Mouse (Mus musculus) layer of hippocampus, adult 18-20 months (tissue): ENCODE measurements around the gene Cdk14. TPM values are rescaled to one million over a fixed set of nuclear protein-coding genes. Genes with fewer than 3 reads are reported as not detected.
"Not testable (repeated sequence)": the region's sequence is repeated elsewhere in the genome, so short reads cannot be mapped to it uniquely, and the experiment has no call there.

Experiments used
- DNase-seq, 2 experiments: peaks; one replicate each; pipeline ENCODE4 v3.0.0; 2022; ENCODE audit warnings: low spot score in 2 of 2
- total RNA-seq, 2 experiments: library from RNA; stranded (reverse); gene quantifications; 2 replicates each; pipeline ENCODE4 v1.2.3; 2021

Cdk14 gene
- total RNA-seq, 2 experiments from 2014 or later, result 236 to 238 TPM

GRCm38 (mm10) chr5:4924866-4925265, 495.2 kb downstream of the Cdk14 start:
- no peak for DNase-seq

GRCm38 (mm10) chr5:4918376-4918775, 501.7 kb downstream of the Cdk14 start:
- peak in 1 of 2 experiments; percentile 66 for DNase-seq

GRCm38 (mm10) chr5:4917743-4918142, 502.4 kb downstream of the Cdk14 start:
- DNase-seq, result peak in 1 of 2 experiments; percentile 59

- DNase-seq, result peak in 1 of 2 experiments; percentile 14
These were observed 502.8 kb downstream of the Cdk14 start for GRCm38 (mm10) chr5:4917274-4917673.

GRCm38 (mm10) chr5:4916390-4917273, 503.5 kb downstream of the Cdk14 start:
- DNase-seq, result peak in 1 of 2 experiments; percentile 65

GRCm38 (mm10) chr5:4904911-4905310, 515.2 kb downstream of the Cdk14 start:
- not testable (repeated sequence) for DNase-seq

GRCm38 (mm10) chr5:4898241-4898640, 521.9 kb downstream of the Cdk14 start:
- no peak for DNase-seq

- DNase-seq, result no peak
These were observed 525.1 kb downstream of the Cdk14 start for GRCm38 (mm10) chr5:4894988-4895387.

- DNase-seq, result no peak
These were observed 526.3 kb downstream of the Cdk14 start for GRCm38 (mm10) chr5:4893852-4894207.

GRCm38 (mm10) chr5:4893206-4893851, 526.8 kb downstream of the Cdk14 start:
- DNase-seq, result no peak

- no peak for DNase-seq
These were observed 527.4 kb downstream of the Cdk14 start for GRCm38 (mm10) chr5:4892734-4893133.

- DNase-seq, result no peak
These were observed 528.0 kb downstream of the Cdk14 start for GRCm38 (mm10) chr5:4891862-4892704.

- DNase-seq, result no peak
These were observed 533.0 kb downstream of the Cdk14 start for GRCm38 (mm10) chr5:4887069-4887468.

GRCm38 (mm10) chr5:4882841-4883240, 537.3 kb downstream of the Cdk14 start:
- DNase-seq, result no peak

- no peak for DNase-seq
These were observed 539.8 kb downstream of the Cdk14 start for GRCm38 (mm10) chr5:4880331-4880730.

- no peak for DNase-seq
These were observed 541.2 kb downstream of the Cdk14 start for GRCm38 (mm10) chr5:4878934-4879333.

GRCm38 (mm10) chr5:4877638-4878037, 542.5 kb downstream of the Cdk14 start:
- DNase-seq, result no peak

GRCm38 (mm10) chr5:4877131-4877631, 542.9 kb downstream of the Cdk14 start:
- DNase-seq, result no peak

GRCm38 (mm10) chr5:4876653-4877091, 543.4 kb downstream of the Cdk14 start:
- DNase-seq, result no peak

GRCm38 (mm10) chr5:4870041-4870726, 549.9 kb downstream of the Cdk14 start:
- DNase-seq, result no peak
